Mouse (Mus musculus) lung, postnatal 0 days (tissue): ENCODE data around the gene Fgfr1op. TPM values are rescaled to one million over a fixed set of nuclear protein-coding genes. Genes with fewer than 3 reads are reported as not detected.
"Not testable (repeated sequence)": the region's sequence is repeated elsewhere in the genome, so short reads cannot be mapped to it uniquely, and the experiment has no call there.

Experiments
- ATAC-seq: fragments of 200-750 bp; cut with Nextera tagmentation; 2 replicates; pipeline ENCODE4 v1.8.0; 2017; ENCODE audit warnings: moderate library complexity
- DNase-seq: peaks from one replicate; pipeline ENCODE4 v3.0.0-alpha.2; 2016; ENCODE audit warnings: low spot score
- H3K27ac ChIP-seq: fragments of 300-500 bp; sonication (generic); 2 replicates; pipeline ENCODE4 v1.5.1; 2014; ENCODE audit warnings: antibody characterized with exemption, mild to moderate bottlenecking, low read length, mixed read lengths
- H3K27me3 ChIP-seq: fragments of 300-500 bp; sonication (generic); replicated peaks from 2 replicates; pipeline ENCODE4 v1.6.1; 2014; ENCODE audit warnings: low read length, mixed read lengths; ENCODE audit not compliant: insufficient read depth
- H3K36me3 ChIP-seq: fragments of 300-500 bp; sonication (generic); 2 replicates; pipeline ENCODE4 v1.6.1; 2014; ENCODE audit warnings: low read length, mixed read lengths; ENCODE audit not compliant: insufficient read depth
- H3K4me1 ChIP-seq: fragments of 300-500 bp; sonication (generic); 2 replicates; pipeline ENCODE4 v1.6.1; 2014; ENCODE audit warnings: antibody characterized with exemption, low read depth, low read length, mixed read lengths; ENCODE audit not compliant: insufficient read depth
- H3K4me2 ChIP-seq: fragments of 300-500 bp; sonication (generic); replicated peaks from 2 replicates; pipeline ENCODE4 v1.6.1; 2014; ENCODE audit warnings: low read depth, mild to moderate bottlenecking, low read length, moderate library complexity, mixed read lengths
- H3K4me3 ChIP-seq: fragments of 300-500 bp; sonication (generic); 2 replicates; pipeline ENCODE4 v1.5.1; 2014; ENCODE audit warnings: low read depth, low read length
- H3K9ac ChIP-seq: fragments of 300-500 bp; sonication (generic); replicated peaks from 2 replicates; pipeline ENCODE4 v1.6.1; 2014; ENCODE audit warnings: low read depth, mild to moderate bottlenecking
- H3K9me3 ChIP-seq: fragments of 300-500 bp; sonication (generic); 2 replicates; pipeline ENCODE4 v1.6.1; 2016; ENCODE audit warnings: low read length, mixed read lengths
- whole genome bisulfite sequencing: fragments of 180-500 bp; shearing (Covaris S2); extraction: QIAGEN DNeasy Blood & Tissue Kit; methylation state at CpG from one replicate; pipeline ENCODE4 v1.1.7; 2014; 5-methylcytosine and 5-hydroxymethylcytosine counted together
- polyA plus RNA-seq: library from polyadenylated mRNA; unstranded; fragments of >200 nt; fragmentation: Nextera tagmentation; extraction: Ambion mirVana; gene quantifications from 2 replicates; pipeline ENCODE4 v1.2.1, GENCODE M21; 2015

The Fgfr1op gene
- polyA plus RNA-seq, 1 experiment from 2014 or later = 17.7 TPM

GRCm38 (mm10) chr17:8140210-8140609, 25.1 kb upstream of the Fgfr1op start:
- 49% methylated on average over 3 of the region's 3 CpGs for WGBS
- H3K4me1 ChIP-seq, H3K27ac ChIP-seq, H3K4me3 ChIP-seq, H3K4me2 ChIP-seq, ATAC-seq, H3K9ac ChIP-seq, H3K9me3 ChIP-seq, H3K27me3 ChIP-seq, H3K36me3 ChIP-seq: not testable (repeated sequence)
- DNase-seq = peak; percentile 50

- H3K36me3 ChIP-seq, H3K4me1 ChIP-seq, H3K4me2 ChIP-seq, H3K27me3 ChIP-seq, H3K4me3 ChIP-seq, H3K9ac ChIP-seq, H3K9me3 ChIP-seq: not testable (repeated sequence)
- peak overlapping the region; percentile 47; the same call in 1 of the 2 replicates for H3K27ac ChIP-seq
- ATAC-seq = peak; percentile 58
- peak; percentile 14 for DNase-seq
- 15% methylated on average over 11 of the region's 14 CpGs for WGBS
Observed at GRCm38 (mm10) chr17:8143802-8144673, 21.3 kb upstream of the Fgfr1op start.

- 0% methylated on average over 4 of the region's 5 CpGs for WGBS
- H3K36me3 ChIP-seq, H3K4me1 ChIP-seq, H3K9me3 ChIP-seq, H3K27me3 ChIP-seq, H3K27ac ChIP-seq: not testable (repeated sequence)
- H3K4me2 ChIP-seq = peak overlapping the region; percentile 48
- DNase-seq (peak; percentile 15), ATAC-seq (peak; percentile 8; the same call in 1 of the 2 replicates)
- H3K9ac ChIP-seq = 0 out of 2 replicates have a peak overlapping the region, but pooled peaks have one; percentile 44
- peak overlapping the region; percentile 51 for H3K4me3 ChIP-seq
Observed at GRCm38 (mm10) chr17:8146931-8147330, 18.4 kb upstream of the Fgfr1op start.

GRCm38 (mm10) chr17:8147439-8148316, 17.6 kb upstream of the Fgfr1op start, which contains the start of the genes Gm49673 and Rnaset2a:
Gene Gm49673 (minus strand): TSS chr17:8147788.
Gene Rnaset2a (minus strand): TSS chr17:8148097.
- not testable (repeated sequence) for H3K36me3 ChIP-seq, H3K27me3 ChIP-seq, H3K27ac ChIP-seq, H3K9me3 ChIP-seq, H3K4me1 ChIP-seq
- Histone ChIP-seq H3K9ac (0 out of 2 replicates have a peak within 1 kb of the TSS, but pooled peaks have one; percentile 44), H3K4me2 (peak within 1 kb of the TSS; percentile 48), H3K4me3 (peak within 1 kb of the TSS; percentile 51)
- 0% methylated on average over 32 of the region's 67 CpGs for WGBS
- peak; percentile 7 for DNase-seq
- peak; percentile 98 for ATAC-seq

GRCm38 (mm10) chr17:8155010-8155409, 10.3 kb upstream of the Fgfr1op start:
- not testable (repeated sequence) for H3K9ac ChIP-seq, DNase-seq, H3K27me3 ChIP-seq, H3K9me3 ChIP-seq, H3K36me3 ChIP-seq, H3K4me3 ChIP-seq, H3K4me2 ChIP-seq, H3K4me1 ChIP-seq, ATAC-seq, H3K27ac ChIP-seq
- WGBS = 76% methylated on average over 6 of the region's 7 CpGs

GRCm38 (mm10) chr17:8155982-8156381, 9.3 kb upstream of the Fgfr1op start:
- H3K4me3 ChIP-seq, H3K27me3 ChIP-seq, DNase-seq, H3K4me1 ChIP-seq, H3K27ac ChIP-seq, H3K36me3 ChIP-seq, H3K9me3 ChIP-seq, H3K9ac ChIP-seq, H3K4me2 ChIP-seq, ATAC-seq: not testable (repeated sequence)
- no CpG with 5 or more reads among the region's 8 CpGs for WGBS

GRCm38 (mm10) chr17:8158627-8159026, 6.7 kb upstream of the Fgfr1op start:
- not testable (repeated sequence) for H3K9ac ChIP-seq, H3K27ac ChIP-seq, H3K27me3 ChIP-seq, H3K9me3 ChIP-seq, H3K4me3 ChIP-seq, H3K36me3 ChIP-seq, H3K4me1 ChIP-seq, H3K4me2 ChIP-seq, DNase-seq
- no CpG with 5 or more reads among the region's 1 CpGs for WGBS
- peak; percentile 28 for ATAC-seq
